Mouse (Mus musculus) common myeloid progenitor, adult 5-6 weeks (primary cell): Measurements from ENCODE around the gene Ddx6. TPM values are rescaled to one million over a fixed set of nuclear protein-coding genes. Genes with fewer than 3 reads are reported as not detected.
A peak's percentile ranks its signal among the peaks of the same experiment; 100 is the strongest.
"Not testable (repeated sequence)": the region's sequence is repeated elsewhere in the genome, so short reads cannot be mapped to it uniquely, and the experiment has no call there.

ENCODE experiments used
- ATAC-seq: replicated peaks from 2 replicates; pipeline ENCODE4 v1.8.0; 2016; ENCODE audit warnings: low read depth, mild to moderate bottlenecking, moderate TSS enrichment, inconsistent platforms; ENCODE audit not compliant: poor library complexity, severe bottlenecking
- total RNA-seq: library from RNA; stranded (forward); fragments of 200-1000, 187-1606 nt; gene quantifications from 2 replicates; pipeline ENCODE4 v1.2.3, GENCODE M21; 2017

The Ddx6 gene
- total RNA-seq, 1 experiment from 2014 or later, result 143 TPM

DNA sequence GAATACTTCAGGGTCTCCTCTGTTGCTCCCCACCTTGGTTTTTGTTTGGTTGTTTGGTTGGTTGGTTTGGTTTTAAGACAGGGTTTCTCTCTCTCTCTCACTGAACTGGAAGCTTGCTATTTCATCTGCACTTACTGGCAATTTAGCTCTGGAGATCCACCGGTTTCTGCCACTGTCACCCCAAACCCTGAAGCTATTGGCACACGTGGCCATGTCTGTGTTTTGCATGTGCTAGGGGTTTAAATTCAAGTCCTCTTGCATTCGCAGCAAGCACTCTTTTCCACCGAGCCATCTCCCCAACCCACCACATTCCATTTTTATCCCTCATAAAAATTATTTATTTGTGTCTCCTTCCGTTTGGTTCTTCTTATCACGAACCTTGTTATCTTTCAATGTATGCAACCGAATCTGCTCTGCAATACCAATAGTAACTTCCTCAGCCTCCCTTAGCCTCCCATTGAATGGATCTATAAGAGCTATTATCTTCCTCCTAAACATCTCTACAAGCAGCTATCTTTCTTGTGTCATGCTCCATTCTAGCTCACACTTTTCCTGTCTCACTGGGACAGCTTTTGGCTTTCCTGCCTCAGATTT is 13.0 kb upstream of the Ddx6 start:
- ATAC-seq, result no peak

DNA sequence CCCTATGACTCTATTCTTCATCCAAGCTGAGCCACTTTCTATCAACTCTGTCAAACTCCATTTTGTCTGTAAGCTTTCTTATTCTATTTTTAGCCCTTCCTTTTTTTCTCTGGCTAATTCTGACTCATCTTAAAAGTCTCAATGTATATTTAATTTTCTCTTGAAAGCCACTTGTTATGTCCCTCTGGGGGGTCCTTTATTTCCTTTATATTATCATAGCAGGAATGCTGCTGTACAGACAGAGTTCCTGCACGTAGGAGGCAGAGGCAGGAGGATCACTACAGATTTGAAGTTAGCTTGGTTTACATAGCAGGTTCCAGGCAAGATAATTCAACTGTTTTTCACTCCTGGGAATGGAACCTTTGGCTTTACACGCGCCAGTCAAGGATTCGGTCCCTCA is 11.5 kb upstream of the Ddx6 start:
- no peak for ATAC-seq

DNA sequence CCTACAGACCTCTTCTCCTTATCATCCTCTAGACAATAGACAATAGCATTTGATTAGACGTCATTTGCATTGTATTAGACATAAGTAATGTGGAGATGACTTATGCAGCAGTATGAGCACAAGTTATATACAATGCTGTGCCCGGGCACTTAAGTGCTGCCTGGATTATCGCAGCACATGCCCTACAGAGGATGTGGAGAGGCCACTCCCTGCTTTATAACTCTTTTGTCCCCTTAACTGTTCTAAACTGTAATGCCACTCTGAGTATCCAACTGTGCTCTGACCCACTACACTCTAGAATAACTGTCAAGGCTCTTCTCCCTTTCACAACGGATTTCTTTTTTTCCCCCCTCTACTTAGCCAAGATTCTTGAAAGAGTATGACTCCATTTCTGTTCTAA is 10.8 kb upstream of the Ddx6 start:
- no peak for ATAC-seq

DNA sequence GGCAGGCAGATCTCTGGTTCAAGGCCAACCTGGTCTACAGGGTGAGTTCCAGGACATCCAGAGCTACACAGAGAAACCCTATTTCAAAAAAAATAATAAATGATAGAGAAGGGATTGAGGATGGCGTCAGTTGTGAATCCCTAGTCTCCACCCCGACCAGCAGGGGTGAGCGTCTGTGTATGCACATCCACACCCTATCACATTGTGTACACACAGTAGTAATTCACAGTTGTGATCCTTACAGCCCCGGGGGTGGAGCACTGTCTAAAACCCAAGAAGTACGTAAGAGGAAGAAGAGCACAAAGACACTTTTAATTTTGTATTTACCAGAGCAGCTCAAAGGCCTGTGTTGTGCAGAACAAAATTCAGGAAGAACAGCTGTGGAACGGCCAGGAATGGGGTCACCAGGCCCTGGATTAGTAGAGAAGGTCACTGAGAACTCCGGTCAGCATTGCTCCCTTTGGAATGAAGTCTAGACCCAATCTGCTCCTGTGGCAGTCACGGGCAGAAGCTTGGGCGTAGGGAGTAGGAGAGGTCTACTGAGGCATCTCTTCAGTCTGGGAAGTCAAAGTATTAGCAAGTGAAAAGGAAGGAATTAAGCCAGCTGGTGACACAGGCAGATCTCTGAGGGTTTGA is 9.7 kb upstream of the Ddx6 start:
- ATAC-seq, result no peak

DNA sequence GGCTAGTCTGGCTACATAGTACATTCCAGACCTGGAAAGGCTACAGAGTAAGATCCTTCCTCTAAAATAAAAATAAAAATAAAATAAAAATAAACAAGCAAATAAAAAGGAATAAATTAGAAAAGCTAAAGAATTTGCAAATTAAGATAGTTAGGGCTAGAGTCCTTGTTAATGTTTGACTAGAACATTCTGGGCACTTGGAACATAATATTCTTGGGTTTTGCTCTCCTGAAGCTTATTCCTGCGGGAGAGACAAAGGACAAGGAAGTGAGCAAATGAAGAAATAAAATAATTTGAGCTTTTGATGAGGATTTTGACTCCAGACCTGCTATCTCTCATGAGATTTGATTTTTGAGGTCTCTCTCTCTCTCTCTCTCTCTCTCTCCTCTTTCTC is 9.2 kb upstream of the Ddx6 start:
- ATAC-seq, result no peak

DNA sequence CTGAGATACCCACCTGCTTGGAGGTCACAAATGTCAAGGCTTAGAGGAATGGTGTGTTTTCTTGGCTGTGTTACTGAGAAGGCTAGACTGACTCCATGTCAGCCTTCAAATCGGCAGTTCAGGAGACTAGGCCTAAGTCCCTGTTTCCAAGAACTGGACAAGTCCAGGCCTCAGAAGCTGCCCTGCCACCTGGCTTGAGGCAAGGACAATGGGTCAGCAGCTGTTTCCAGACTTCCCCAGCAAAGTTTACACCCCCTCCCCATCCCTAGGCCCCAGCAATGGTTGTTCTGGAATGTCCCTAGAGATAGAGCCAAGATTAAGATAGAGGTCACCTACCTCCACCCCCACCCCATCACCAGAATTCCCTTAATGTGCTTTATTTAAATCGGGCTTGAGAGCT is 7.0 kb upstream of the Ddx6 start:
- ATAC-seq, result no peak

DNA sequence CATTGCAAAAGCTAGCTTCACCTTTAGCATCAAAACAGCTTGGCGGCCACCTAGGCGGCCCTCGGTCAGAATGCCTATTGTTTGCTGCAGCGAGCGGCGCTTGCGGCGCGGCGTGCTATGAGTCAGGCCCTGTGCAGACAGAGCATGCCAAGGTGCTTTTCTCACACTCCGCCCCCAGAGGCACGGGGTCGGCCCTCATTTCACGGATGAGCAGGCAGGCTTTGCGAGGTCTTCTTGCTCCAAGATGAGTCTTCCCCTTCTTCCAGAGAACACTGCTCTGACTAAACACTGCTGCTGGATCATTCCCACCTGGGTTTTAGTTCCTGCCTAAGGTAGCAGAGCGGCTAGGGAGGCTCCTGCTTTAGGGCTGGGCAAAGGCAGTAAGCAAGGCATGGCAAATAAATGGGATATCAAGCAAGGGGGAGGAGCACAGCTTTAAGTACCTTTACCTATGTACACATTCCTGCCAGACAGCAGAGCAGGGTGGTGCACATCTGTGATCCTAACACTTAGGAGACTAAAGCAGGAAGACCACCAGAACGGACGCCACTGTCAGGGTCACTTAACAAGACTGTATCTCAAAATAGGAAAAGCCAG is 5.7 kb upstream of the Ddx6 start:
- no peak for ATAC-seq

DNA sequence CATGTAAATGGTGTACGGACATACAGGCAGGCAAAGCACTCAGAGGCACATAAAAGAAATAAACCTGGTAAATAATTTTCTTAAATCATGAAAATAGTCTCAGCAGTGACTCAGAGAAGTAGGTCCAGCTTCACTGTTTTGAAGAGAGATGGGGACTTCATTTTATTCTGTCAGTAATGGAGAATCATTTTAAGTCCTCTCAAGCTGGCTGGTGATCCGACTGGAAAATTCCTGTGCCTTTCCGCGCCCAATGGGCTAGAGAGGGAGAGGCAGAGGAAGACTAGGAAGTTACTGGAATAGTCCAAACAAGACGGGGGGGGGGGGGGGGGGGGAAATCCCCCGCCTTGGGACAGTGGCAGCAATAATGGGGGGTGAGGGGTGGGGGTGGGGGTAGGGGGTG is 5.1 kb upstream of the Ddx6 start:
- no peak for ATAC-seq

DNA sequence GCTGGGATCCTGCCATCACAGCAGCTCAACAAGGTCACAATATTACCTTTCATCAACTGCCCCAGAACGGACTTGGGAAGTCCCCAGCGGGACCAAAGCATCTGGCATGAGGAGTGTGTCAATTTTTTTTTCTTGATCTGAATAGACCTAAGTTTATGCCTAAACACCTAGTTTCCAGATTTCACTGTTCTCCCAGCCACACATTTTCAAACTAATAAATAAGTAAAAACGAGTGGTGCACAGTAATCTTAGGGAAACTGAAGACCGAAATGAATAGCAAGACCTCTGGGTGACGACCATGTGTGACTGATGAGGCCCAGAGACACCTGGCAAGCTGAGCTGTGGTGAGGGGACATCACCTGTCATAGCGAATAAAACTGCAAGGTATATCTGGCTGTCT is 3.9 kb upstream of the Ddx6 start:
- ATAC-seq, result no peak

DNA sequence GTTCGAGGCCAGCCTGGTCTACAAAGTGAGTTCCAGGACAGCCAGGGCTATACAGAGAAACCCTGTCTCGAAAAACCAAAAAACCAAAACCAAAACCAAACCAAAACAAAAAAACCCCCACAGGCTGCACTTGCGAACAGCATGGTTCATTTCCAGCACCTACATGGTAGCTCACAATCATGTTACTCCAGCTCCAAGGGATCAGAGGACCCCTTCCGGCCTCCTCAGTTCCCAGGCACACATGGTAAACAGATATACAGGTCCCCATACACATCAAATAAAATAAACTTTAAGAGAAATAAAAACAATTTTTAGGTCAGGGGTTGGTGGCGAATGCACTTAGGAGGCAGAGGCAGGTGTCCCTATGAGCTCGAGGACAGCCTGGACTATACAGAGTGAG is 1.9 kb upstream of the Ddx6 start:
- no peak for ATAC-seq

DNA sequence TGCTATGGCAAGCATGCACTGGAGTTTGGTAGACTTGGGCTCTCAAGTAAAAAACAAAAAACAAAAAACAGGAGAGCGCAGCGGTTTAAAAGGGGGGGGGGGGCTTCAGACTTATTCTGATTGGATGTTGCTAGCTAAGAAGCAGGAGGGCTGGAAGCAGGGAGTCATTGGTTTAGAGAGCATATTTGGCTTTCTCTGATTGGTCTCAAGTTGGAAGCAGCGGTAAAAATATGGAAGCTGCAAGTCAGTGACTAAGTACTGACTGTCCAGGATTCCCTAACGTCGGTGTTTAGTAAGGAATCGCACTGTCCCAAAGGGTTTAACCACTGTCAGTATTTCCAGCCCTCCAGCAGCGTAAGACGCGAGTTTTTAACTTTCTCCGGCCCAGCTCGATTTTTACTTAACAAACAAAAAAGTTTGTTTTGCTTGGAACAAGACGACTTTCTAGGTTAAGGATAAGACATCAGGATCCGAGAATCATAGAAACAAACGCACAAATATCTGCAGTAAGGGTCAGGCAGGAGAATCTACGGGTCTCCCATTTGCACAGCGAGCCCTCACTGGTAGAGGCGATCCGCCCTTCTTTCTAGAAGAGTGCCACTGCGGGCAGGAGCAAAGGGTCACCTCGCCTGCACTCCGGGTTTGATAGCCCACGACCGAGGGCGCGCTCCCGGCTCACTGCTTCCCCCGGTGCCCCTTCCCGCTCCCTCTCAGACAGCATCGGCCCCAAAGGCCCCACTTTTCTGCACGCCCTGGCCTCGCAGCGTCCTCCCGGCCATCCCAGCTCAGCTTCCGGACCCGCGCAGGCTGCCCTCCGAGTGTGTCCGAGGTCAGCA is 1.0 kb upstream of the Ddx6 start:
- peak; percentile 79 for ATAC-seq

DNA sequence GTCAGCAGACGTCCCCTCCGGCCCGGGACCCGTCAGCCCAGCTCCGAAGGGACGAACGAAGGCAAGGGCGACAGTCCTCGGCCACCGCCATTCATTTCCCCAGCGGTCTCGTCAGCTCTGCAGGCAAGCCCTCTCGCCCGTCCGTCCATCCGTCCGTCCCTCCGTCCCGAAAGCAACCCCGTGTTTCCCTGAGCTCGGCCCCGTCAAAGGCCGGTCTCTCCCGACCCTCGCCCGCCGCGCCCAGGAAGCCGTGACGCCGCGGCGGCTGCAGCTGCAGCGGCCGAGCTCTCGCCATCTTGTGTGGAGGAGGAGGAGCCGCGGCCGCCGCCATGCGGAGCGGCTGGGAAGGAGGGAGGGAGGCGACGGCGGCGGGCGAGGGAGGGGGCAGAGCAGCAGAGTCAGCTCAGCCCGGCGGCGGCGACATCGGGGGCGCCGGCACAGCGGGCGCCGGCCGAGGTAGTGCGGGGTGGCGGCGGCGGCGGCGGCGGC is 358 bp upstream of the Ddx6 start:
- peak; percentile 48 for ATAC-seq

DNA sequence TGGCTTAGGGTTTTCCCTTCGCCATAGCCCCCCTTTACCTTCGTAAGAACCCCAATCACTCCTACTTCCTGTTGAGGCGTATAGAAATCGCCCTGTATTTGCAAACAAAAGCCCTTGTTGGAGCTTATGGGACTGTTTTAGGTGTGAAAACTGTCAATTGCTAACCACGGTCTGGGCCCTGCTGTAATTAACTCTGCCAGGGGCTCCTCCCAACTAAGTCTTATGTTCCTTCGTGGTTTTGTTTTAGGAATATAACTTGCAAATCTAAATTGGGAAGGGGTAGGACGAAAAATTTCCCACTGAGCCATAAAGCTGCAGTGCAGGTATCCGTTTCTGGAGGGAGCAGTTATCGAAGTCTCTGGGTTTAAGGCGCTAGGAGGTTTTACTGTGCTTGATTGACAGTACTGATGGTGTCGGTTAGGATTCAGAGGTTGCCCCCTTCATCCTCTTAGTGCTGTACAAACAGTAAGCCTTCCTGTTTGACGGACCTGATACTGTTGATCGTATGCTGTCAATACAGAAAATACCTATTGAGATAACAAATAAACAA is 999 bp downstream of the Ddx6 start:
- ATAC-seq, result peak; percentile 40; the same call in 1 of the 2 replicates

DNA sequence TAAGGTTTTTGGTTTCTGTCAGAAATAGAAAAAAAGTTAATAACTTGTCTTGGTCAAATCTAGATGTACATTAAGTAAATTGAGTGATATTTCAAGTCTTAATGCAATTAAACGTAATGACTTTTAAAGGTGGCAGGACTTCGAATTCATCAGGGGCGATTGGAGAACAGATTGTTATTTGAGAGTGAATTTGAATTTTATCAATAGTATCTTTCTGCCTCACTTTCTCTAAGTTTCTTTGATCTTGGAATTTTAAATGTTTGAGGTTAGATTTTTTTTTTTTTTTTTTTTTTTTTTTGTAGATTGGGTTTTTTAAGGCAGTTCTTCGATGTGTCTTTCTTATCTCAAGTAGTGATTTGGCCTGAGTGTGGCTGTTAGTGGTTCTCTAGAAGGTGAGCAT is 2.0 kb downstream of the Ddx6 start:
- ATAC-seq, result no peak

DNA sequence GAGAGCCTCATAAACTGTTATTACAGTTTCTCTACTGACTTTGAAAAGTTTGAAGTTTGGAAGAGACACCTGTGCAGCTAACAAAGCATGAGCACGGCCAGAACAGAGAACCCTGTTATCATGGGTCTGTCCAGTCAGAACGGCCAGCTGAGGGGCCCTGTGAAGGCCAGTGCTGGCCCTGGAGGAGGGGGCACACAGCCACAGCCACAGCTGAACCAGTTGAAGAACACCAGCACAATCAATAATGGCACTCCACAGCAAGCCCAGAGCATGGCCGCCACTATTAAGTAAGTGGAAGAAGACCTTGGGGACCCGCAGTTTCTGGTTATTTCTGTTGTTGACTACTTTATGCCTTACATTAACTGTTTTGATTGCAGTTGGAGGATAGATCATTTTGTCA is 2.6 kb downstream of the Ddx6 start:
- ATAC-seq, result no peak

DNA sequence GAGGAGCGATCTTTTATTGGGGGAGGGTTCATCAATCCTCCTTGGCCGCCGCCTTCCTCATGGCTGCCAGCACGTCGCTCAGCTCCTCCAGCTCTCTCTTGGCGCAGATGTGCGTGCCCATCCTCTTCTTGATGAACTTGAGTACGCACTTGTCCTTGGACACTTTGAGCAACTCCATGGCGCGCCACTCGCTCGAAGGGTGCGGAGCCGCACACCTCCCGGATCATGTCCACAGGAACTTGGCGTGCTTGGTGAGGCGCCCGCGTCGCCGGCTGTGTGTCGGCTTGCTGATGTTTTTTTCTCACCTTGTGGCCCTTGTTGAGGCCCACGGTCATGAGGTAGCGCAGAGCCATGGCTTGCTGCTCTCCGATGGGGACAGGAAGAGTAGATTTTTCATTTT is 5.7 kb downstream of the Ddx6 start:
- ATAC-seq, result no peak

DNA sequence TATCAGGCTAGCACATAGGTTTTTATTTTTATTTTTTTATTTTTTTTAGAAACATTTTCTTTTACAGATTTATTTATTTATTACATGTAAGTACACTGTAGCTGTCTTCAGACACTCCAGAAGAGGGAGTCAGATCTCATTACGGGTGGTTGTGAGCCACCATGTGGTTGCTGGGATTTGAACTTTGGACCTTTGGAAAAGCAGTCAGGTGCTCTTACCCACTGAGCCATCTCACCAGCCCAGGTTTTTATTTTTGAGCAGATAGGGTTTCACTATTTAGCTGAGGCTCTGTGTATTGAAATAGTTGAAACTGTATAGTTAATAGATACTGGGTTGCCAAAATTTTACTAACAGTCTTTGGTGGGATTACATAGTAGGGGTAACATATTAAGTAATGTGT is 8.4 kb downstream of the Ddx6 start:
- ATAC-seq, result not testable (repeated sequence)

DNA sequence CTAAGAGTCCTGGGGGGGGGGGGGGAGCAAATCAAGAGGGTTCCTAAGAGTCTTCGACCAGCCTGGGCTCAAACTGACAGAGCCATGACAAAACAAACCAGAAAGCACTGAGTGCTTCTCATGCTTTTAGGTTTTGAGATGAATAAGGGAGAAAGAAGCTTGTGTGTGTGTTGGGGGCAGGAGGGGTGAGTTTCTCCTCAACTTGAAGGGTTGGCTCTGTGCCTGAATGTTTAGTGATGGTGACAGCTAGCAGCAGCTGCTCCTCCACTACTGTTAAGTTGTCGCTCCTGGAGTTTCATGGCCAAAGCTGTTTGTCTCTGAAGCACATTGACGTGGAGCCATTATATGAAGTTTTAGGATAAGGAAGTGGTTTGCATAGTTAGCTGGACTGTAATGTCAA is 16.4 kb downstream of the Ddx6 start:
- no peak for ATAC-seq

DNA sequence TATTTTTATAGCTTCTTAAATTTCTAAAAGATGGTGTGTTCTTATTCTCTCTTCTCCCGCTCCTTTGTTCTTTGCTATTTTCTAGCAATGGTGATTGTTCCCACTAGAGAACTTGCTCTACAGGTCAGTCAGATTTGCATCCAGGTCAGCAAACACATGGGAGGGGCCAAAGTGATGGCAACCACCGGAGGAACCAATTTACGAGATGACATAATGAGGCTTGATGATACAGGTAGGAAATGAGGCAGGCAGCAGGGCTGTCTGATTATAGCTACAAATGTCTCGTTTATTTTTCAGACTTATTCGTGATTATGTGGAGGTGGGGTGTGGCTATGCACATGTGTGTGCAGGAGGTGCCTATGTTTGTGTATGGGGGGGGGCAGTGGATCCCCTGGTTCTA is 19.7 kb downstream of the Ddx6 start:
- no peak for ATAC-seq

DNA sequence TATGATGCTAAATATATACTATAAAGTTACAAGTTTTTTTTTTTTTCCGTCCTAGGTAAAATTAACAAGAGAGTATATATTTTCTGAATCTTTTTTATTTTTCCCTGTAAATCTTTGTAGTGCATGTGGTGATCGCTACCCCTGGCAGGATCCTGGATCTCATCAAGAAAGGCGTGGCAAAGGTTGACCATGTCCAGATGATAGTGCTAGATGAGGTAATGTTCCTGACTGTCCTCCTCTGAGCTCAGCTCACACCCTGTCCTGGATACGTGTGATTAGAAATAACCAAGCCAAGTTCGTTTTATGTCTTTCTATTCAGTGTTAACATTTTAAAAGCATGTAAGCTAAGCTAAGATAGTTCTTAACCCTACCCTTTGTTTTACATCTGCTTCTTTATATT is 21.6 kb downstream of the Ddx6 start:
- no peak for ATAC-seq
